Mouse (Mus musculus) left cerebral cortex, postnatal 10 days (tissue): ENCODE results near the gene Camta2. TPM values are rescaled to one million over a fixed set of nuclear protein-coding genes. Genes with fewer than 3 reads are reported as not detected.

ENCODE experiments used
- DNase-seq, 2 experiments: peaks; one replicate each; pipeline ENCODE4 v3.0.0; 2021 to 2022; ENCODE audit warnings: low spot score in 2 of 2, mixed read lengths in 1 of 2; ENCODE audit errors: extremely low spot score in 1 of 2
- intact Hi-C: fragments of 180-260 bp; cut with DNase I; formaldehyde crosslinking; loops from one replicate; pipeline ENCODE4 v1.15.1; 2025
- total RNA-seq, 2 experiments: library from RNA; stranded (reverse); gene quantifications; 2 replicates each; pipeline ENCODE4 v1.2.3; 2021

Gene Camta2
- total RNA-seq, 2 experiments from 2014 or later, result 151 to 152 TPM

DNA sequence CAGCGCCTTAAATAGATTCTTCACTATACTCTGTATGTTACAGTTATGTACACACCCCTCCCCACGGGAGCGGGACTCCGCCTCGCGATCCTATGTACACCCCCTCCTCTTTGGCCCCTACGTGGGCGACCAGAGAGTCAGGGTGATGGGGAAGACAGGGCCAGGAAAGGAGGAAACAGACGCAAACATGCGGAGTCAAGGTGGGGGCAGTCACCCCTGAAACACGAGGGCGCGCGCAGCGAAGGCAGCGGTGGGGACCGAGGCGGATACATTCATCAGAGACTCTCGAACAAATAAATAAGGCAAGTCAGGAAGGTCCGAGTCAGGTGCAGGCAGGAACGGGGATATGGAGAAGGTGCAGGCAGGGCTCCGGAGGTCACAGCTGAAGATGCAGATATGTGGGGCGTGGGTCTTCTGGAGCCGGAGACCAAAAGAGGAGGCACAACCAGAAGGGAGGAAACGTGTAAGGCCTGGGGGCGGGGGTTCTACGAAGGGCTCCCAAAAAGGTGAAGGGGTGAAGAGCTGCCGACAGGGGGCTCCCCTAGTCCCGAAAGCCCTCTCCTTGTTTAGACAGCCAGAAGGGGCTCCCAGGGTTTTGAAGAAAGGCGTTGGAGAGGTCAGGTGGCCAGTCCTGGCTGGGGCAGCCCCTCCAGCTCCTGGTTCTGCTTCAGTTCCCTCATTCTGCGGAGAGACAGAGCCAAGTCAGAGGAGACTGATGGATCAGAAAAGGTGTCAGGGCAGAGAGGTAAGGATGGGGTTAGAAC lies 18.1 kb downstream of the Camta2 start:
- intact Hi-C loops, result no loop called here
- peak; percentile 63 to 87 for DNase-seq

DNA sequence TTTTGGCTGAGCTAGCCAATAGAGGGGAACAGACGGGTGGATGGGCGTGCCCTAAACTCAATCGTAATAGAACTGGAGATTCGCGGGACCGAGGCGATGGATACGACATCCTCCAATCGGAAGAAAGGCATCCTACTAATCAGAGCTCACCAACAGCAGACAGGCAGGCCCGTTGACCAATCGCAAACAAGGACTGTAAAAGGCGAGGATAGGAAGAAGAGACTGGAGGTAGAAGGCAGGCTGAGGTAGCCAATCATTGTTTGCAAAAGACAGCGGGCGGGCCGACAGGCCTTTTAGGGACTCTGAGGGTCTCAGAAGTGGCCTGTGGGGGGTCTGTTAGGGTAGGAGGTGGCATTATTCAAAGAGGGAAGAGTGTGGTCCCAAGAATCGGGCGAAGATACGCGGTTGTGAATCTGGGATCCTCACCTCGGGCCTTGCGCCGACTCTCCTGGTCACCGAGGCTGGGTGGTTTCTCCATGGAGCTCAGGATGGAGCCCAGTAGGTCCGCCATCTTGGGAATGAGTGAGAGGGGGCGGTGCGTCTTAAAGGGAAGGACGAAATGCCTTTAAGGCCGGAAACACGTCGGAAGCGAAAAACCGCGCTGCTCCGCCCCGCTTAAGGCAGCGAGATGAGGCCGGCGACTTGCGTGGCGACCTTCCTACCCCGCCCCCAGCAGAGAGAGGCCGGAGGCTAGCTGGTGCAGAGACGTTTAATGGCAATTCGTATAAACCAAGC lies 19.0 kb downstream of the Camta2 start, which contains the start of gene Spag7:
TSS of gene Spag7 (minus strand) at position 646 of the 735 bp plus-strand sequence.
- DNase-seq, result peak; percentile 97 to 99
- intact Hi-C loops, result no loop called here

DNA sequence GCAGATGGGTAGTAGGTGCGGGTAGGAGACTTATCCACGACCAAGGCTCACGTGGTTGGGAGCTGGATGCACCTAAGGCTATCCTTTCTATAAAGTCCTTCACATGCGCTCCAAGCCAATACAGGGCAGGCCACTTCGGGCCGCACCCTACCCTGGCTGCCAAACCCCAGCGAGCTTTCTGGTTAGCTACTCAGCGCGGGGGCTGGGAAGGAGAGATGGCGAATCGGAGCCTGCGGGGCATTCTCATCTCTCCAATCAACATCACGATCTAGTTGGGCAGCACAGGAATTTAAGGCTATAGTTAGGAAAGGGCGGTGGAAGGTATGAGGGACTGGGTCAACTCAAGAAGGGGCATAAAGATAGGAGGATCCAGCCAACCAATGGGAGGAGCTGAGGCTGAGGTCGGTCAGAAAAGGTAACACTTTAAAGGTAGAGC lies 19.6 kb downstream of the Camta2 start:
- intact Hi-C loops, result no loop called here
- DNase-seq, result peak in 1 of 2 experiments; percentile 88

DNA sequence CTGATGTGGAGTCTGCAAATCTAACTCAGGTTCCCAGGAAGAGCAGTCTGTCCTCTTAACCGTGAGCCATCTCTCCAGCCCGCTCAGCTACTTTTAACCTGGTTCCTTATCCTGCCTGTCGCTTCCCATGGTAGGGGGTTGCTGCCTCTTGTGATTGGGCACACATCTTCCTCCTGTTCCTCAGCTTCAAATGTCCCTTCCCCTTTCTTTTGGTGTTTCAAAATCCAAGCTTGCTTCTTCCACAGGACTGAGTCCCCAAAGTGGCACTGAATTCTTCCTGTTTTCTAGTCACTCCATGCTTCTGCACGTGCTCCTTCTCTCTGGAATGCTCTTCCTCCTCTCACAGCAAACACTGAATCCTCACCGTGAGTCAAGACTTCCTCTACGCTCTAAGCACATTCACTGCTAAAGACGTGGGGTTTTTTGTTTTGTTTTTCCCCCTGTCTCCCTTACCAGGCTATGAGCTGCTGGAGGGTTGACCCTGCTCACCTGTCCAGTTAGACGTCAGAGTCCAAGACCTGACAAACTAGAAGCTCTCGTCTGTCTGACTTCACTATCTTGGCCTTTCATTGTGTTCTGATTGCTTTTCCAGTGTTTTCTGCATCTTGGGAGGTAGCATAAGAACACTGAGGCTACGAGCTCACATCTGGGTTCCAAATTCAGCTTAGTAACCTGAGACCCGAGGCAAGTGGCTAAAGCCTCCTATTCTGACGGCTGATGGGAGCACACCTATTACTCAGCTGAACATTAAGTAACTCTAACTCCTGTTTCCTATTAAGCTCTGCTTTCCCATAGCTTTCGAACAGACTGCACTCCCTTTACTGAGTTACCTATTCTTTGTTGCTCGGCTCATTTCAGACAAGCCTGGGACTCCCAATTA lies 20.4 kb downstream of the Camta2 start:
- intact Hi-C loops, result no loop called here
- DNase-seq, result peak in 1 of 2 experiments; percentile 12

DNA sequence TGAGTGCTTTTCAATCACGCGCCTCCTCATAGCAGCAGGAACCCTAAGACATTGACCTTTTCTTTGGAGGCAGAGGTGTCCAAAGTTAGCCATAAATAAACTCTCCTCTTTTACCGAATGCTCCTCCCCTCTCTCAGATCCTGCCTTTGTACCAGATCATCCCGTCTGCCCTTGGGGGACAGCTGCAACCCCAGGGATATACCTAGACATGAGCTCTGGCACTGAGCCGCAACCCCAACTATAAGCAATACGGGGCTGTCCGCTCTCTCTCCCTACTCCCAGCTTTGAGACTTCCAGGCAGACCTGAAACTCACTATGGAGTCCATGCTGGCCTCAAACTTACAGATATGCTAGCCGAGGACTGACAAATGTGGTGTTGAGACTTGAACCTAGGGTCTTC lies 21.2 kb downstream of the Camta2 start:
- intact Hi-C loops, result no loop called here
- DNase-seq, result no peak

DNA sequence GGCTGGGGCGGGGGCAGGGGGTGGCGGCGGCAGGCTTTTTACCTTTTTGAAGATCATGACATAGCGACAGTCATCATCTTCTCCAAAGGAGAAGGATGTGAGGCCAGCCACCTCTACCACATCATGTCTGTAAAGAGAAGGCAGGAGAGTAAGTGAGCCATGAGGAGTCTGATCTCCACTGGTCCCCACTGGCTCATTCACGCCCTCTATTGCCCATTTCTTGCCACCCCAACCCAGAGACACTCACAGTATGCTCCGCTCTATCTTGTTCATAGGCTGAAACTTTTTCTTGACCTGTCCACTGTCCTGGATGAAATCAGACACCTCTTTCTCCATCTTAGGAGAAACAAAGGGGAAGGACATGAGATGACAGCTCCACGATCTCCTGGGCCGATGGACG lies 23.2 kb downstream of the Camta2 start:
- DNase-seq, result no peak
- intact Hi-C loops, result no loop called here

DNA sequence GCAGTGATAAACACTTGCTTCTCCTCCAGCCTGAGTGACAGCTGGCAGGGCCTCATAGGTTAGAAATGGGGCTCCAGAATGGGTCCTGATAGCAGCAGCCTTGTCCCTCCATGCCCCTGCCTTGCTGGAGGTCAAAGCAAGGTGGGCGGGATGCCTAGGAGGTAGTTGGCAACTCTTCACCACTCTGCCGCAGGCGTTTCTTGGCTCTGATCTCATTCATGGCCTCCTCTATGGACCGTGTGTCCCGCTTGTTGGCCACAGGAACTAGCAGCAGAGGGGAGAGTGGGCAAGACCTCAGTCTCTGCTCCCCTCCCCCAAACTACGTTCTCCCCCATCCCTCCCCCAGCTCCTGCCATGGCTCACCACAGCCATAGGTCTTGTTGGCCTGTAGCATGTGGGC lies 23.9 kb downstream of the Camta2 start:
- intact Hi-C loops, result no loop called here

DNA sequence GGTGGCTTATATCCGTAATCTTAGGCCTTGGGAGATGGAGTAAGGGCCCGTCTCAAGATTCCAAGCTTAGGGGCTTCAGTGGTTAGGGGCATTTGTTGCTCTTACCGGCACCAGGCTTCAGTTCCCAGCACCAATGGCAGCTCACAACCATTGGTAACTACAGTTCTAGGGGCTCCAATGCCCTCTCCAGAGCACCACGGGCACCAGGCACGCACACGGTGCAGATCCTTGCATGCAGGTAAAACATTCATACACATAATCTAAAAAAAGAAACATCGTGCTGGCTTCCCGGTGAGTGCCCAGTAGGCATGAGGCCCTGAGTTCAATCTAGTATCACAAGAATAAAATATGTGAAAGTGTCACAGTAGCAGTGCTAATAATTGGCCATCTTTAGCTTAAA lies 24.8 kb downstream of the Camta2 start:
- no peak for DNase-seq
- intact Hi-C loops, result no loop called here

More for the DNA sequence above, 23.9 kb downstream of the Camta2 start:
- DNase-seq, result no peak

DNA sequence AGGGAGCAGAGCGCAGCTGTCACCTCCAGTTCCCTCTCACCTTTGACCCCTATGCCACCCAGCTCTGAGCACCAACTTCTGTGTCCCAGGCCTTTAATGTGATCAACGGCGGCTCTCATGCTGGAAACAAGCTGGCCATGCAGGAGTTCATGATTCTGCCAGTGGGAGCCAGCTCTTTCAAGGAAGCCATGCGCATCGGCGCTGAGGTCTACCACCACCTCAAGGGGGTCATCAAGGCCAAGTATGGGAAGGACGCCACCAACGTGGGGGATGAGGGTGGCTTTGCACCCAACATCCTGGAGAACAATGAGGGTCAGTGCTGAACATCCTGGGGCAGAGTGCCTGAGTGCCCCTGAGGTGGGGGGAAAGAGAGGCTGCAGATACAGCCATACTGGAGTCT lies 27.3 kb downstream of the Camta2 start:
- DNase-seq, result peak in 1 of 2 experiments; percentile 12
- intact Hi-C loops, result no loop called here

DNA sequence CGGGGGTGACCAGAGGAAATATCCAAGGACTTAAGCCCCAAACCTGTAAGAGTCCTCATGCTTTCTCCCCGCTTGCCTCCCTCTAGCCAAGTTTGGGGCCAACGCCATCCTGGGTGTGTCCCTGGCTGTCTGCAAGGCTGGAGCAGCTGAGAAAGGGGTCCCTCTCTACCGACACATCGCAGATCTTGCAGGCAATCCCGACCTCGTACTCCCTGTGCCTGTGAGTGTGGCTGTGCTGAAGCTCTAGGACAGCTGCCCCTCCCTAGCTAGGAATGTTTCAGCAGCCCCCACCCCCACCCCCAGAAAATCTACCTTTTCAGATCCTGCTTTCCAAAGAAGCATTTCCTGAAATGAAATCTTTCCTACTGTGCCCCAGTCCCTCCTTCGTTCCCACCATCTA lies 29.0 kb downstream of the Camta2 start:
- intact Hi-C loops, result no loop called here

DNA sequence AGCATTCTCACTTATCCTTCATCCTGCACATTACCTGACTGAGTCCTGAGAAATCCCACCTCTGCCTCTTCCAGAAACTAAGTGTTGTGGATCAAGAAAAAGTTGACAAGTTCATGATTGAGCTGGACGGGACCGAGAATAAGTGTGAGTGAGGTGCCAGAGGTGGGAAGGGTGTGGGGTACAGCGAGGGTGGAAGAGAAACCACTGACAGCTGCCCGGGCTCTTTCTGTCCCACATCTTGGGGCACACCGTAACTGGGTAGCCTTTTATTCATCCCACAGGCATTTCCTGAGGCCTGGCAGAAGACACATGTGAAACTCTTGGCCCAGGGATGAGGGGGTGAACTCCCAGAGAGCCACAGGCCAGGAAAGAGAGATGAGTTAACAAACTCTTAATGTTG lies 29.4 kb downstream of the Camta2 start:
- peak in 1 of 2 experiments; percentile 13 for DNase-seq
- intact Hi-C loops, result no loop called here

More for the DNA sequence above, 29.0 kb downstream of the Camta2 start:
- DNase-seq, result peak in 1 of 2 experiments; percentile 22

DNA sequence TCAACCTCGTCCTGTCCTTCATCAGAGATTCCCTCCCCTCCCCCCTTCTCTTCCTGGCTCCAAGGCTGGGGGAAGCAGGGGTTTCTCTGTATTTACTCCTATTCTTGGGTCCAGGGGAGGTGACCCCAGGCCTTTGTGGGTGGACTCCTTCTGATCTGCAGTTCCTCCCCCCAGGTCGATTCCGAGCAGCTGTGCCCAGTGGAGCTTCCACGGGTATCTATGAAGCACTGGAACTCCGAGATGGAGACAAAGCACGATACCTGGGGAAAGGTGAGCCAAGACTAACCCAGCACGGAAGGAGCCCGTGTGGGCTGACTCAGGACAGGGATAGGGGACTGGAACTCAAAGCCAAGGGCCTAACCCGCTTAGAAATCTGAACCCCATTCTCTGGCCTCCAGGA lies 29.9 kb downstream of the Camta2 start:
- intact Hi-C loops, result no loop called here

DNA sequence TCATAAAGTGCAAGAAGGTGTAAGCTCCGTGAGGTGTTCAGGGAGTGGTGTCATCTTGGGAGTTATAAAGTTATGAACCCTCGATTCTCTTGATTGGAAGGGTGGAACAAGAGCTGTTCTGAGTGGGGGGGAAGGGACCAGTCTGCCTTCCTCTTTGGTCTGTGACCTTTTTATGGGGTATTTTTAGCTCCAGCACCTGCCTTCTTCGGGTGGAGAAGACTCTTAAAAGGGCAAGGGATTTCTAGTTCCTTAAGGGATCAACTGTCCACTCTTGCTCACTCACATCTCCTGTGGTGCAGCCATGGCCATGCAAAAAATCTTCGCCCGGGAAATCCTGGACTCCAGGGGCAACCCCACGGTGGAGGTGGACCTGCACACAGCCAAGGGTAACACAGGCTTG lies 30.3 kb downstream of the Camta2 start:
- intact Hi-C loops, result no loop called here
- DNase-seq, result no peak

More for the DNA sequence above, 29.9 kb downstream of the Camta2 start:
- peak in 1 of 2 experiments; percentile 18 for DNase-seq

DNA sequence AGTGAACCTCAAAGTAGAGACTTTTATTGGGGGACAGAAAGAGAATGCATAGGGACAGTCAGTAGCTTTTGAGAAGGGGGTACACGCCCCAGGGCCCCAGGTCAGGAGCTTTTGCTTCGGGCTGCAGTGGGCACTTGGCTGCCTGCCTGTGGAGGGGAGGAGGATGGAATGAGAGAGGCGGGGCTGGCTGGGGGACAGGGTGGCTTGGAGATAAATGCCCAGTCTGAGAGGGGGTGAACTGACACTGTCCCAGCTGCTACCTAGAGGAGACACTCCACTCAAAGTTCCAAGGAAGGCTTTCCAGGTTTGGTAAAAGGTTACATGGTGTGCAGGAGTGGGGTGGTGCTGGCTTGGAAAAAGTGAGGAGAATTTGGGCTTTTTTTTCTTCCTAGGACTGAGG lies 30.9 kb downstream of the Camta2 start, which contains the start of gene Eno3:
TSS of gene Eno3 (plus strand) at position 239 of the 400 bp plus-strand sequence.
- intact Hi-C loops, result no loop called here
- DNase-seq, result peak in 1 of 2 experiments; percentile 65

DNA sequence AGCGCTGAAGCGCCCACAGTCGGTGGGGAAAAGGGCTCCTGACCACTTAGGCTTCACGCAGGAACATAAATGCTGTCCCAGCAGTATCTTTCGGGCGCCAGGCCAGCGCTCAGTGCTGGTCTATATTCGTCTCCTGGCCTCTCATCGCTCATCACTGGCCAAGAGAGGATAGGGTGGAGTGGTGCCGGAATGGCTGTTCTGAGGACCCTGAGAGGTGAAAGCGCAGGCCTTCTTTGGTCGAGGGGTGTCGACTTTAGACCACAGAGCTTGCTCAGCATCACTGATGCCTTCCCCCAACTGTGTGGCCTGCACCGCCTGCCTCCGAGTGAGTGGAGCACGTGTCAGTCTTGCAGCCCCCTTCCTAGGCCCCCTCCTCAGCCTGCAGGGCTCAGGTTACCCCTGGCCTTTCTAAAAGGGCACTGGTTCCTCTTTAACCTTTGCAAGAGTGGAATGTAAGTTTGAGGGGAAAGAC lies 31.4 kb downstream of the Camta2 start:
- peak in 1 of 2 experiments; percentile 64 for DNase-seq
- intact Hi-C loops, result no loop called here

DNA sequence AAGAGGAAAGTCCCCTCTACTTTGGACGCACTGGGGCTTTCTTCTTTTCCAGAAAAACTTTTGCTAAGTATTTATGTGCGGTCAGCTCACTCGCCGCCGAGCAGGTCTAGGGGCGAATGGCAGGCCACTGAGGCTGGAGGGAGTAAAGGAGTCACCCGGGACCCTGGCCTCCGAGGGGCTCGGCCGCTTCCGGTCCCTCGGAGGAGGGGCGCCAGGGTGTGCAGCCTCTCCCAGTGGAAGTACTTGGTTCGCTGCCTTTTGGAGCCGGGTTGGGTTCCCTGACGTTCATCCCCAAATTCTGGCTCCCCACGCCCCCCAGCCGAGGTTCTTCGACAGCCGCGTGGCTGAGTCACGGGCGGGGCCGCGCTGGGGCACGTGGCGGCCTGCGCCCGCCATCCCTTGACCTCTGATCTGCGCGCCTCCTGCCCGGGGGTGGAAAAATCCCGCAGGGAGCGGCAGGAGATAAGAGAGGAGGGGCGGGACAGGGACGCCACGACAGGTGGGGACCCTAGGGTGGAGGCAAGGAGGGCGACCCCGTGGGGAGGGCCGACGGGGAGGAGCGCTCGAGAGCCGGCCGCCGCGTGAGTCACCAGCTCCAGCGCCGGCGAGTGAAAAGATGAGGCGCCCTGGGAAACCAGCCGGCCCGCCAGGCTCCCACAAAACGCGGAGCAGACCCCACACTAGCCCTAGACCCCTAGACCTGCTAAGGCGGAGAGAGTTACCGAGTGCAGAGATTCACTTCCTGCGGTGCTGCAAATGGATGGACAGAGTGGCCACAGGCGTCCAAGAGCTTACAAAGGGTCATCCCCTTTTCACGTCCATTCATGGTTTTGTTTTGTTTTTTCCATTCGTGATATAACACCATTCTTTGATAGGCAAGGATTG lies 32.1 kb downstream of the Camta2 start:
- peak in 1 of 2 experiments; percentile 76 for DNase-seq
- intact Hi-C loops, result no loop called here

DNA sequence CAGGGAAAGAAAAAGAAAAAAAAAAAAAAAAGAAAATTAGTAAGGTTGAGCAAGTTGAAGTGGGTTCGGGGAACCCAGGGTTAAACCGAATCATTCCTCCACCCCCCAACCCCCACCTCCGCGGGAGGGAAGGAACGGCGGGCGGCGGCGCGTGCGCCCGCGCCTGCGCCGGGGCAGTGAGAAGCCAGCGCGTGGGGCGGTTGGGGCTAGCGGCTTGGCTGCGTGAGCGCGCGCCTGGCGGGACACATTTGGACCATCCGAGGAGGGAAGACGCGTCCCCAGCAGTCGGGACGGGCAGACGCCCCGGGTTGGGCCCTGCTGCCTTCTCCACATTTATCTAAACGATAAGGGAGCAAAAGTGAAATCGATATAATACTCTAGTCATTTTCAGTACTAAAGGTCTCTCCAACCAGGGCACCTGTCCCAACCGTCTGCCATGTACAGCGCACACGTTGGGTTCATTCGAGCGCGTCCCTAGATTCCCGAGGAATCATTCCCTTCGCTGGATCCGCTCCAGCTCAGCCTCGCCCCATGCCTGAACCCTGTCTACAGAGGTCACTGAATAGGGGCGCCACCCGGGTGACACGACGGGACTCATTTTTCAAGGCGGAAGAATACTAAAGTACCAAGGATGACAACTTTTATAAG lies 32.9 kb downstream of the Camta2 start:
- intact Hi-C loops, result no loop called here
- DNase-seq, result peak; percentile 56 to 91
